Mouse (Mus musculus): ENCODE results near the gene Nelfe.

- no peak for TF ChIP-seq POLR2A (IDR thresholded peaks at IDR 0.05; ENCODE audit: insufficient read depth, low read depth, low read length)
- TF ChIP-seq CTCF (IDR thresholded peaks at IDR 0.05), result no peak
- no peak for TF ChIP-seq EP300 (IDR thresholded peaks at IDR 0.05; ENCODE audit: insufficient read depth, low read depth, low read length)
Observed at GRCm38 (mm10) chr17:34881166-34881565, 31.0 kb downstream of the Nelfe start.
